In the genomic region with DNA sequence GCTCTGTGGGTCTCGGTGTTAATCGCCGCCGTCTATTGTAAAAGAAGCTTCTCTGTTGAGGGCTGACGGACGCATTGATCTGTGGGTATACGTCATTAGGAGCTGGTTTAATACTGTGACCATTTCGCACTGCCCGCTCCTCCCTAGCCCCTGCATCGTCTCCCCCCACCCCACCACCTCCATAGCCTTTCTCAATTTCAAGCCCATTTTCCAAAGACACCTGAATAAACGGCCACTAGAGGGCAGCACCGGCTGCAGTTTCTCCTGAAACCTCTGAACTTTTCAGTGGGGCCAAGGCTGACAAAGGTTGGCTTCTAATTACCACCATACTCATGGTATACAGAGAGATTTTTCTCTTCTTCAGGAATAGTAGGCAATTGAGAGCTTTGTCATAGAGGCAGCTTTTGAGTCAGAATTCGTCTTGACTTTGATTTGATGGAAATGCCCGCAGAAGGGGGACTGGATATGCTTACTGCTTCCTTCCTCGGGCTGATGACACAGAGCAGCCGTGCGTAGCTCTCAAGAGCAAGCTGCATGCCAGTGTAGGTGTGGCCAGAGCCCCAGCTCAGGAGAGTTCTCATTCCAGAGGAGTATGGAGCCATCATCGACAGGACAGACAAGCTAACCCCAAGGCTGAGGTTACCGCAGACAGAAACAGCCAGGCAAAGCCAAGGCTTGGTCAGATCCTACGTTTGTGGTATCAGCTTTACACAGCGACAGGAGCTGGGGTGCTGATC, we compare ENCODE assay signal across 8 mouse cellular contexts. TPM values are rescaled to one million over a fixed set of nuclear protein-coding genes. Genes with fewer than 3 reads are reported as not detected.
DNase-seq lines count a peak whose midpoint lies in the region; ATAC-seq and TF ChIP-seq lines count a peak whose summit lies in the region.

No protein-coding gene starts in this region.

- no peak overlapping the region for H3K4me3 ChIP-seq in C2C12 (ENCODE audit: insufficient read depth, poor library complexity, severe bottlenecking)
- peak overlapping the region; percentile 50 for H3K4me3 ChIP-seq in bone marrow macrophage, adult 2 months (ENCODE audit: insufficient read depth, low read length)
- H3K4me3 ChIP-seq in embryonic facial prominence, embryonic 15.5 days (replicated peaks) = peak overlapping the region; percentile 42
- H3K4me3 ChIP-seq in heart, embryonic 11.5 days (ENCODE audit: low read depth, low read length) = peak overlapping the region; percentile 35
- peak overlapping the region; percentile 43 for H3K4me3 ChIP-seq in kidney, embryonic 15.5 days (replicated peaks)
- peak overlapping the region; percentile 20 for H3K4me3 ChIP-seq in stomach, embryonic 14.5 days (ENCODE audit: low read depth, low read length)

- H3K27me3 ChIP-seq in C2C12 (ENCODE audit: control insufficient read depth, insufficient read depth, insufficient read length) = peaks cover 22% of the 10 kb centered on the region
- H3K27me3 ChIP-seq in embryonic facial prominence, embryonic 15.5 days = peaks cover 9% of the 10 kb centered on the region
- H3K27me3 ChIP-seq in heart, embryonic 11.5 days (ENCODE audit: control insufficient read depth, insufficient read depth, low read length) = no peaks in the 10 kb centered on the region
- H3K27me3 ChIP-seq in kidney, embryonic 15.5 days = peaks cover 4% of the 10 kb centered on the region
- H3K27me3 ChIP-seq in stomach, embryonic 14.5 days (ENCODE audit: control insufficient read depth, insufficient read depth, low read length) = no peaks in the 10 kb centered on the region

- H3K79me3 ChIP-seq in C2C12 (ENCODE audit: low read depth) = no peaks in the 10 kb centered on the region

- H3K36me3 ChIP-seq in C2C12 (ENCODE audit: control insufficient read depth, insufficient read depth) = no peaks in the 10 kb centered on the region
- no peaks in the 10 kb centered on the region for H3K36me3 ChIP-seq in embryonic facial prominence, embryonic 15.5 days
- no peaks in the 10 kb centered on the region for H3K36me3 ChIP-seq in heart, embryonic 11.5 days (ENCODE audit: control insufficient read depth, insufficient read depth, low read length)
- no peaks in the 10 kb centered on the region for H3K36me3 ChIP-seq in kidney, embryonic 15.5 days
- H3K36me3 ChIP-seq in stomach, embryonic 14.5 days (ENCODE audit: control insufficient read depth, insufficient read depth, low read length) = no peaks in the 10 kb centered on the region

- peak; percentile 79 for DNase-seq in liver

- H3K27ac ChIP-seq in bone marrow macrophage, adult 2 months (ENCODE audit: insufficient read depth, low read depth, low read length) = no peak overlapping the region
- no peak overlapping the region for H3K27ac ChIP-seq in embryonic facial prominence, embryonic 15.5 days (replicated peaks)
- no peak overlapping the region for H3K27ac ChIP-seq in heart, embryonic 11.5 days (ENCODE audit: low read depth, low read length)
- no peak overlapping the region for H3K27ac ChIP-seq in kidney, embryonic 15.5 days
- H3K27ac ChIP-seq in stomach, embryonic 14.5 days (ENCODE audit: low read length) = no peak overlapping the region

- H3K9me3 ChIP-seq in embryonic facial prominence, embryonic 15.5 days (replicated peaks) = no peaks in the 10 kb centered on the region
- H3K9me3 ChIP-seq in heart, embryonic 11.5 days (replicated peaks; ENCODE audit: control insufficient read depth, low read length) = no peaks in the 10 kb centered on the region
- no peaks in the 10 kb centered on the region for H3K9me3 ChIP-seq in kidney, embryonic 15.5 days (replicated peaks)
- H3K9me3 ChIP-seq in stomach, embryonic 14.5 days (ENCODE audit: control insufficient read depth, low read depth, low read length) = no peaks in the 10 kb centered on the region

- H3K79me2 ChIP-seq in C2C12 (ENCODE audit: control insufficient read depth, insufficient read depth) = no peaks in the 10 kb centered on the region

- no peaks in the 10 kb centered on the region for H3K4me1 ChIP-seq in bone marrow macrophage, adult 2 months (ENCODE audit: control insufficient read depth, insufficient read depth, low read length)
- H3K4me1 ChIP-seq in embryonic facial prominence, embryonic 15.5 days = no peaks in the 10 kb centered on the region
- H3K4me1 ChIP-seq in heart, embryonic 11.5 days (ENCODE audit: control insufficient read depth, insufficient read depth, low read length) = no peaks in the 10 kb centered on the region
- H3K4me1 ChIP-seq in kidney, embryonic 15.5 days = 0 out of 2 replicates have a peak, but pooled peaks cover 5% of the 10 kb centered on the region
- no peaks in the 10 kb centered on the region for H3K4me1 ChIP-seq in stomach, embryonic 14.5 days (ENCODE audit: control insufficient read depth, insufficient read depth, low read length)

- WGBS in embryonic facial prominence, embryonic 15.5 days = 20% methylated on average over 21 of the region's 21 CpGs
- 24% methylated on average over 21 of the region's 21 CpGs for WGBS in heart, embryonic 11.5 days (ENCODE audit: insufficient replicate concordance)
- 20% methylated on average over 21 of the region's 21 CpGs for WGBS in kidney, embryonic 15.5 days
- WGBS in stomach, embryonic 14.5 days = 30% methylated on average over 21 of the region's 21 CpGs

- TF ChIP-seq CTCF in C2C12 (IDR thresholded peaks at IDR 0.05; ENCODE audit: control insufficient read depth, insufficient read depth, insufficient read length) = peak; percentile 3
- peak; percentile 89 for TF ChIP-seq CTCF in bone marrow macrophage, adult 2 months (IDR thresholded peaks at IDR 0.05; ENCODE audit: low read depth, low read length)

- no peak overlapping the region for H3ac ChIP-seq in C2C12 (ENCODE audit: control insufficient read depth, insufficient read length, low read depth)

- TF ChIP-seq POLR2A in bone marrow macrophage, adult 2 months (IDR thresholded peaks at IDR 0.05; ENCODE audit: borderline replicate concordance, low read depth, low read length) = no peak

- 0 out of 2 replicates have a peak, but pooled peaks have one; percentile 34 for ATAC-seq in embryonic facial prominence, embryonic 15.5 days (ENCODE audit: insufficient number of reproducible peaks, low FRiP score, low TSS enrichment, low read depth)
- ATAC-seq in heart, embryonic 11.5 days (replicated peaks; ENCODE audit: insufficient number of reproducible peaks, low FRiP score, low TSS enrichment) = 0 out of 2 replicates have a peak, but pooled peaks have one; percentile 14
- ATAC-seq in kidney, embryonic 15.5 days (replicated peaks; ENCODE audit: low FRiP score) = peak; percentile 62; the same call in 1 of the 2 replicates
- peak; percentile 24; the same call in 1 of the 2 replicates for ATAC-seq in monocyte, adult 5-6 weeks (replicated peaks; ENCODE audit: insufficient number of reproducible peaks, low FRiP score, low TSS enrichment, poor library complexity, severe bottlenecking)
- peak; percentile 74; the same call in 1 of the 2 replicates for ATAC-seq in stomach, embryonic 14.5 days (ENCODE audit: insufficient number of reproducible peaks, insufficient read depth, low FRiP score, low read depth)

- H3K4me2 ChIP-seq in embryonic facial prominence, embryonic 15.5 days (replicated peaks) = peak overlapping the region; percentile 47
- H3K4me2 ChIP-seq in heart, embryonic 11.5 days = peak overlapping the region; percentile 60
- peak overlapping the region; percentile 63 for H3K4me2 ChIP-seq in kidney, embryonic 15.5 days
- peak overlapping the region; percentile 44 for H3K4me2 ChIP-seq in stomach, embryonic 14.5 days (replicated peaks; ENCODE audit: low read depth, low read length)

- no peak overlapping the region for H3K9ac ChIP-seq in embryonic facial prominence, embryonic 15.5 days
- H3K9ac ChIP-seq in heart, embryonic 11.5 days (ENCODE audit: low read depth, low read length) = 0 out of 2 replicates have a peak overlapping the region, but pooled peaks have one; percentile 22
- peak overlapping the region; percentile 29; the same call in 1 of the 2 replicates for H3K9ac ChIP-seq in kidney, embryonic 15.5 days
- no peak overlapping the region for H3K9ac ChIP-seq in stomach, embryonic 14.5 days (replicated peaks; ENCODE audit: low read depth, low read length)

TF ChIP-seq in C2C12, 6 proteins besides CTCF, POLR2A, EP300 and RAD21:
- TF ChIP-seq MYOD1 (IDR thresholded peaks at IDR 0.05; ENCODE audit: control insufficient read depth, insufficient read length, low read depth) = no peak

RNA-seq across cellular contexts. Expression of a gene that starts 42.0 kb away (rescaled TPM):
- not detected for polyA plus RNA-seq in C2C12 (2012; fragmentation: generic; extraction: Trizol)
- polyA plus RNA-seq in bone marrow macrophage, adult 2 months (2012; ENCODE audit: insufficient read depth, insufficient read length, missing spikeins) = not detected in 2 replicates
- polyA plus RNA-seq in embryonic facial prominence, embryonic 15.5 days (2015; fragmentation: Nextera tagmentation; extraction: Ambion mirVana) = 0.40 and 0.56 TPM in 2 replicates
- not detected in 2 replicates for polyA plus RNA-seq in heart, embryonic 11.5 days (2014; fragmentation: Nextera tagmentation; extraction: Ambion mirVana)
- polyA plus RNA-seq in kidney, embryonic 15.5 days (2015; fragmentation: Nextera tagmentation; extraction: Ambion mirVana) = not detected in 2 replicates
- not detected in 3 replicates for total RNA-seq in monocyte, adult 5-6 weeks (2017)
- not detected in 2 replicates for polyA plus RNA-seq in stomach, embryonic 14.5 days (2014; fragmentation: Nextera tagmentation; extraction: Ambion mirVana)

Comparison
In these comparisons a context has a peak if more than half of its experiments do, and no peak if none do; other contexts are left out.
1. ATAC-seq: peak in every context shown above with its lines; median percentile 74 in stomach, embryonic 14.5 days; 62 in kidney, embryonic 15.5 days; 34 in embryonic facial prominence, embryonic 15.5 days; 24 in monocyte, adult 5-6 weeks; 14 in heart, embryonic 11.5 days.
2. H3K9ac ChIP-seq: peak in heart, embryonic 11.5 days (single experiment) and kidney, embryonic 15.5 days (single experiment); none in embryonic facial prominence, embryonic 15.5 days (single experiment) and stomach, embryonic 14.5 days (single experiment).
3. Peak in every context shown above with its lines, with median percentiles within 50 percentile points of each other: H3K4me2 ChIP-seq.